Mouse (Mus musculus): ENCODE measurements around the gene Enpp6.

The Enpp6 gene

DNA sequence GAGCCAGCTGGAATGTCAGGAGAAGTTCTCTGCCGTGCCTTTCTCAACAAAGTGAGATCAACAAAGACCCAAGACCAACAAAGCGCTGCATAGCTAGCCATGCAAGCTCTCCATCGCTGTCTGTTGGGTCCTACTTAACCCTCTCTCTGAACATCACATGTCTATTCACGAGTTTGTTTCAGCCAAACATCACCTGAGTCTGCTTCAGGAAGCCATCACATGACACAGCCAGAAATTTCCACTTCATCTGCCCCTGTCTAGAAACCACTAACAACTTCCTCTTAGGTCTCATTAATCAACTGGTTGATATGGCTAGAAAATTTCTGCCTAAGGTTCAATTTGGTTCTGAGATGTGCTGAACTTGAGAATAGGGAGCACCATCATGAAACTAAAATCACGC is 85.3 kb downstream of the Enpp6 start:
- DNase-seq, result no peak

DNA sequence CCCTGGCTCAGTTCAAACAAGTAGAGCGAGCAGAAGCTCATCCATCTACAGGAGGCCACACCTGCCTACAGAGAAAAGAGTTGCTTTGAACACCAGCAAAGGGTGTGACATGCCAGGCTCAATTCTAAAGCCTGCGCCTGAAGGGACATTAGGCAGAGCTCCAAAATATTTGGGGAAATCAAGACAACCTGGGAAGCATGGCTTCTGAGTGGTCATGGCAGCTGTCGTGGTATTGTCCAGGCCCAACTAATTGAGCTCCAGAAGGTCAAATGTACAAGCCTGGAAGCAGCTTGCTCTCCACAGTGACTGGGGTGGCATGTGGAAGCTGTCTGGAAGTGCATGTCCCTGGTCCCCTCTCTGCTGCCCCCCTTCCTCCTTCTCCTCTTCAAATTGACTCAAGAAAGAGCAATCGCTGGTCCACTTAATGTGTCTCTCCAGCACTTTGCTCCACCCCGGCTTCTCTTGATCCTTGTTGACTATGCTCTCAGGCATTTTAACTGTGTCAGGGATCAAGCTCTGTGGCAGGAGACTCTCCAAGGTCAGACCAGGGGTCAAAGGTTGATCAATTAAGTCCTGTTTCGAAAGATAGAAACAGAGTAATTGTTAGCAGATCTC is 89.4 kb downstream of the Enpp6 start:
- peak; percentile 14 for DNase-seq

- DNase-seq, result no peak
Measured at GRCm38 (mm10) chr8:47080037-47080436, 93.3 kb downstream of the Enpp6 start.

GRCm38 (mm10) chr8:47082201-47083027 is 95.7 kb downstream of the Enpp6 start:
- peak; percentile 6 for DNase-seq

DNA sequence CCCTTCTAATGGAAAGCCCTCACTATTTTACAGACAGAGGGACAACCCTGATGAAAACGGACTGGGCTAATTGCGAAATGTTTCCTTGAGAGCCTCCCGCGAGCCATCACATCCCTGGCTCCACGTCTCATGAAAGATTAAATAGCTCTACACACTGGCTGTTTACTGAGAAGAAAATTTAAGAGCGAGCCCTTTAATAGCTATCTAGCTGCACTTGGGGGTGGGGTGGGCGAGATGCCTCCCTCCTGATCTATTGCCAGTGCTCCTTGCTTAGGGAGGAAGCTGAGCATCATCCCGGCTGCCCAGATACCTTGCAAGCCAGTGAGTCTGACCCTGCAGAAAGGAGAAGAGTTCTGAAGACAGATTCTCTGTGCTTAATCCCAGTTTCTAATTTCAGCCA is 103.3 kb downstream of the Enpp6 start:
- no peak for DNase-seq

DNA sequence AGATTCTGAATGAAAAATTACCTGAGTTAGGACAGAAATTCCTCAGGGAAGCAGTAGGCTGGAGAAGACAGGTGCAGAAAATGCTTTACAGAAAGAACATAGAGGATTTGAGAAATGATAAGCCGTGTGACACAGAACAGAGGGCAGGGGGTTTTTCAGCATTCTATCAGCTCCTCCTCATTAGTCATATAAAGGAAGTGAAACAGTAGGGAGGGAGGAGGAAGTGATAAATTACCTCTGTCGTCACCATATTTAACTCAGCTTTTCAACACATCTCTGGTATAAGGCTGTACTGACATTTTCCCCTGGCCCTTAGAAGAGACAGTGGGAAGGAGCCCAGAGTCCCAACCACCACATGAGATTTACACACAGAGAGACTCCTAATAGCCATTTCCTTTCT is 118.9 kb downstream of the Enpp6 start:
- no peak for DNase-seq

GRCm38 (mm10) chr8:47114133-47114796 is 127.6 kb downstream of the Enpp6 start:
- no peak for DNase-seq

- DNase-seq, result no peak
Measured at GRCm38 (mm10) chr8:47117336-47117735, 130.6 kb downstream of the Enpp6 start.

DNA sequence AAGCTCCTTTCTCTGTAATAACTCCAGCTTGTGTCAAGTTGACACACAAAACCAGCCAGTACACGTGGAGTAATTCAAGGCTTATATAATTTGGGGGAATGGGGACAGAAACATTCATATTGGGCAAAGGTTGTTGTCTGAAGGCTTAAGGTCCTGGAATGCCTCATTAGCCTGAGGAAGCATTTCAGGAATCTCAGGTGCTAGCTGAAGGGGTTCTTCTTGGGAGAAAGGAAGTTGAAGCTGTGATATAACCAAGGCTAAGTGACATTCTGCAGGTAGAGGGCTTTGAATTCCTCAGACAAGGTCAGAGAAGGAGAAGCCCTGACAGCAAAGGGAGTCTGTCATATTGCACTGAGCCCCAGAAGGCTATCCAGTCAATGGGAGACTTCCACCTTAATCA is 133.2 kb downstream of the Enpp6 start:
- DNase-seq, result no peak

GRCm38 (mm10) chr8:47128859-47129258 is 142.2 kb downstream of the Enpp6 start:
- DNase-seq, result no peak

DNA sequence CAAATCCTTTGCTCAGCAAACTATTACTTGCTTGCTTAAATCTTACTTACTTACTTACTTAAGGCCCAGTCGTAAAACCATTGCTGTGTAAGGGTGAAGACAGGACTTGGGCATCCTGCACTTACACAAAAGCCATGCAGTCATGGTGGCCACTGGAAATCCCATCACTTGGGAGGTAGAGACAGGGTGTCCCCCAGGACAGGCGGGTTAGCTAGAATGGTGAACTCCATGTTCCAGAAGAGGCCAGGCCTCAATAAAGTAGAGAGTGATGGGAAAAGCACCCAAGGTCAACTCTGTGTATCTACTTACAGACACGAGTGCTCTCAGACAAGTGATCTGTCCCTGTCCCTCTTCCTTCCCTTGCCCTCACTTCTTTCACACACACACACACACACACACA is 146.7 kb downstream of the Enpp6 start:
- DNase-seq, result no peak

DNA sequence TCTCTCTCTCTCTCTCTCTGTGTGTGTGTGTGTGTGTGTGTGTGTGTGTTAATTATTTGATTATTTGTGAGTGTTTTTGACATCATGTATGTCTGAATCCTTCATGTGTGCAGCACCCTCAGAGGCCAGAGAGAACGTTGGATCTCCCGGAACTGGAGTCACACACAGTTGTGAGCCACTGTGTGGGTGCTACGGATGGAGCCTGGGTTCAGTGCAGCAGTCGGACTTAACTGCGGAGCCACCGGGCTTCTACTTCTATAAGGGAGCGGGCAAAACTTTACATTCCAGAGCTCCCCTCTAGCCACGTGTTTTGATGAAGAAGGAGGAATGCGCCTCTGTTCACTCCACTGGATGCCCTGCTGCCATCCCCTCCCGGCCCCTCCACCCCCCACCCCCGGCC is 148.0 kb downstream of the Enpp6 start:
- DNase-seq, result no peak

DNA sequence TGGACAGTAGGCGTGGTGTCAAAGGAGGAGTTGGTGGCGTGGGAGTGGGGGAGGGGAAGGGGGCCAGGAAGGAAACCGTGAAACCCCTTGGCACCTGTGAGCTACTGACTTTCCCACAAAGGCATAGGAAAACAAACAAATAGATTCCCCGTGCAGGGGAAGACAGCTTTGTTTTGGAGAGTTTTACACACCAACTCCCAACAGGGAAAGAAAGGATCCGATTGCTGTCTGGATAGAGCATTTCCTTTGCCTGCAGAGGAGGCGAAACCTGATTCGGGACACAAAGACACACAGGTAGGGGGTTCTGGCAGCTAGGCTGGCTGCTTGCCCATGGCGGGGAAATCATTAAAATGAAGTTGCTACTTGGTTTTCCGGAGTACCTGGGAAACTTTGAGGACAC is 148.9 kb downstream of the Enpp6 start:
- peak; percentile 3 for DNase-seq

DNA sequence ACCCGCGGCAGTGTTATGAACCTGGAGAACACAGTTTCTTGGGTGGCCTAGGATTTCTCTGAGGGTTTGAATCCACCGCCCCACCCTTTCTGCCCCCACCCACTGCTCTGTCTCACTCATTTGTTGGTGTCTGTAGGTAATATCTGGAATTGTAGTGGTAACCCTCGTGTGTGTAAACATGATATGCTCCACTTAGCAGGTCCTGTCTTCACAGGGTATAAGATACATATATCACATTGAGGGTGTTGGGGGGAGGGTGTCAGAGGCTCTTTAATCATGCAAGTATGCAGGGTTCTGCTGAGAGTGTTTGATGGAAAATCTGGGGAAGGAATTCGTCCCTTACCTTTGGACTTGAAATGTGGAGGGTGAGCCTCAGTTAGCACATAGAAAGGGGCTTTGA is 149.4 kb downstream of the Enpp6 start:
- no peak for DNase-seq

DNA sequence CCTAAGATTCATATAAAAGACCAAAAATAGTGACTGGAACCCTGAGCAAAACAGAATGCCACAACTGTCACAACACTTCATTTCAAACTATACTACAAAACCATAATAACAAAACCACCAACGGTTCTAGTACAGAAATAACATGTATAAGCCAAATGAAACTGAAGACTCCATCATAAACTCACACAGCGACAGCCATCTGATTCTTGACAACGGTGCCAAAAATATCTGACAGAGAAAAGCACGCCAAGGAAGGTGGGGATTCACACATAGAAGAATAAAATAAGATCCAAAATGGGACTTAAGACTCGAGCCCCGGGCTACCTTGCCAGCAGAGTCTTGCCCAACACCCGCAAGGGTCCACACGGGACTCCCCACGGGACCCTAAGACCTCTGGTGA is 158.6 kb downstream of the Enpp6 start:
- DNase-seq, result no peak
